Mouse (Mus musculus) forebrain, embryonic 16.5 days (tissue): ENCODE results near the gene Ptrhd1. TPM values are rescaled to one million over a fixed set of nuclear protein-coding genes. Genes with fewer than 3 reads are reported as not detected.

ENCODE experiments used
- ATAC-seq: fragments of 200-750 bp; cut with Nextera tagmentation; 2 replicates; pipeline ENCODE4 v1.8.0; 2017; ENCODE audit warnings: mild to moderate bottlenecking, moderate library complexity
- H3K27ac ChIP-seq: fragments of 300-500 bp; sonication (generic); 2 replicates; pipeline ENCODE4 v1.5.1; 2014; ENCODE audit warnings: low read length, control low read depth
- H3K27me3 ChIP-seq: fragments of 300-500 bp; sonication (generic); replicated peaks from 2 replicates; pipeline ENCODE4 v1.6.1; 2014; ENCODE audit warnings: low read length; ENCODE audit not compliant: control insufficient read depth, insufficient read depth
- H3K36me3 ChIP-seq: fragments of 300-500 bp; sonication (generic); 2 replicates; pipeline ENCODE4 v1.6.1; 2014; ENCODE audit not compliant: control insufficient read depth, insufficient read depth
- H3K4me1 ChIP-seq: fragments of 300-500 bp; sonication (generic); replicated peaks from 2 replicates; pipeline ENCODE4 v1.6.1; 2014; ENCODE audit warnings: low read length; ENCODE audit not compliant: control insufficient read depth, insufficient read depth
- H3K4me2 ChIP-seq: fragments of 300-500 bp; sonication (generic); 2 replicates; pipeline ENCODE4 v1.6.1; 2014; ENCODE audit warnings: mild to moderate bottlenecking, low read length, control low read depth
- H3K4me3 ChIP-seq: fragments of 300-500 bp; sonication (generic); replicated peaks from 2 replicates; pipeline ENCODE4 v1.5.1; 2014; ENCODE audit warnings: mild to moderate bottlenecking, low read length, control low read depth
- H3K9ac ChIP-seq: fragments of 300-500 bp; sonication (generic); replicated peaks from 2 replicates; pipeline ENCODE4 v1.6.1; 2014; ENCODE audit warnings: low read depth, low read length, control low read depth
- H3K9me3 ChIP-seq: fragments of 300-500 bp; sonication (generic); 2 replicates; pipeline ENCODE4 v1.6.1; 2016; ENCODE audit warnings: low read length; ENCODE audit not compliant: control insufficient read depth
- WGBS: fragments of 180-500 bp; shearing (Covaris S2); extraction: QIAGEN DNeasy Blood & Tissue Kit; methylation state at CpG from one replicate; pipeline ENCODE4 v1.1.7; 2014; 5-methylcytosine and 5-hydroxymethylcytosine counted together
- polyA plus RNA-seq: library from polyadenylated mRNA; unstranded; fragments of >200 nt; fragmentation: Nextera tagmentation; extraction: Ambion mirVana; gene quantifications from 2 replicates; pipeline ENCODE4 v1.2.1, GENCODE M21; 2015

The Ptrhd1 gene
- polyA plus RNA-seq, 1 experiment from 2014 or later, result 4.9 TPM

- Histone ChIP-seq H3K9ac (no peak overlapping the region), H3K36me3 (peaks cover 7% of the 10 kb centered on the region; the same call in 1 of the 2 replicates), H3K4me1 (no peaks in the 10 kb centered on the region), H3K4me3 (no peak overlapping the region), H3K4me2 (no peak overlapping the region), H3K9me3 (no peaks in the 10 kb centered on the region), H3K27me3 (no peaks in the 10 kb centered on the region), H3K27ac (no peak overlapping the region)
- 86% methylated on average over 3 of the region's 3 CpGs for WGBS
- no peak for ATAC-seq
These were observed 45.3 kb downstream of the Ptrhd1 start for GRCm38 (mm10) chr12:4278978-4279755.

DNA sequence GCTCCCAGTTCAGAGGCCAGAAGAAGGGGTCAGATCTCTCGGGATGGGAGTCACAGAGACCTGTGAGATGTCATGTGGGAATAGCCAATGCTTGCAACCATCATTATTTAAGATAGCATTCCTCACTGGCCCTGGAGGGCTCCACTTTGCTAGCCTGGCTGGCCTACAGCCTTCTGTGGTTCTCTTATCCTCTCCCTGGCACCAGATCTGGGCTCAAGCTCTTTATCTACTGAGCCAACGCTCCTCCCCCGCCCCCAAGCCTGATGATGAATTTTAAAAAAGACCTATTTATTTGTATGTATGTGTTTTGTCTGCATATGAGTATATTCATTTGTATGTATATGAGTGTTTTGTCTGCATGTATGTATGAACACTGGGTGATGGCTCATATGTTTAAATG, 46.1 kb downstream of the Ptrhd1 start:
- Histone ChIP-seq H3K36me3 (peaks cover 3% of the 10 kb centered on the region; the same call in 1 of the 2 replicates), H3K27ac (no peak overlapping the region), H3K27me3 (no peaks in the 10 kb centered on the region), H3K4me3 (no peak overlapping the region), H3K9me3 (no peaks in the 10 kb centered on the region), H3K4me2 (no peak overlapping the region), H3K4me1 (no peaks in the 10 kb centered on the region), H3K9ac (no peak overlapping the region)
- 93% methylated on average over 3 of the region's 3 CpGs for WGBS
- ATAC-seq, result no peak

DNA sequence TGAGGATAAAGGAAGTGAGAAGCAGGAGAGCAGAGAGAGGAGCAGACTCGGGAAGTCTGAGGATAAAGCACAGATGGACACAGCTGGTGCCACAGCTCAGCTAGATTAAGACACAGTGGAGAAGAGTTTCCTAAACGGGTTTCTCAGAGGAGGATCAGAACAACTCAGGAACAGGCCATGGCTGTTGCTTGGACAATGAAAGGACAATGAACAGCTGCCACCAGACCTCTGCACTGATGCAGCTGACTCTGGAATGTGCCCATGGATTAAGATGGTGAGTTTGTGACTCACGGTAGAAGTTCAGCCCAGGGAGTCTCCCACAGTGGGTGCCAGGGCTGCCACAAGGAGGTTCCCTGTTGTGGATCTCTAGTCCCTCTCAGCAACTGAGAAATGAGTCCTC, 51.4 kb downstream of the Ptrhd1 start:
- Histone ChIP-seq H3K9ac (no peak overlapping the region), H3K27me3 (no peaks in the 10 kb centered on the region), H3K4me3 (no peak overlapping the region), H3K4me1 (0 out of 2 replicates have a peak, but pooled peaks cover 4% of the 10 kb centered on the region), H3K36me3 (peaks cover 5% of the 10 kb centered on the region; the same call in 1 of the 2 replicates), H3K9me3 (no peaks in the 10 kb centered on the region), H3K4me2 (no peak overlapping the region), H3K27ac (no peak overlapping the region)
- WGBS, result 21% methylated on average over 3 of the region's 3 CpGs
- no peak for ATAC-seq

Other genes with a start within 250 kb of the Ptrhd1 start
- 33.1 and 37.2 TPM in 2 replicates for gene Efr3b, start 195.1 kb upstream of the Ptrhd1 start, polyA plus RNA-seq
- gene Dnajc27, start 151.4 kb upstream of the Ptrhd1 start, polyA plus RNA-seq, result 13.3 and 15.6 TPM in 2 replicates
- 12.2 and 12.9 TPM in 2 replicates for gene Adcy3, start 100.9 kb upstream of the Ptrhd1 start, polyA plus RNA-seq
- gene Cenpo, start 267 bp downstream of the Ptrhd1 start, polyA plus RNA-seq, result 9.1 and 11.3 TPM in 2 replicates
- 16.4 and 21.0 TPM in 2 replicates for gene Ncoa1, start 243.2 kb downstream of the Ptrhd1 start, polyA plus RNA-seq